Mouse (Mus musculus) right cerebral cortex, postnatal 25 days (tissue): ENCODE data around the gene Pbx4.

ENCODE experiments used
- DNase-seq: peaks from one replicate; pipeline ENCODE4 v3.0.0; 2022

Pbx4 gene

GRCm38 (mm10) chr8:69876097-69876496 lies 43.8 kb downstream of the Pbx4 start:
- no peak for DNase-seq

- DNase-seq, result no peak
These were observed 44.7 kb downstream of the Pbx4 start for GRCm38 (mm10) chr8:69876967-69877366.

- DNase-seq, result no peak
These were observed 45.1 kb downstream of the Pbx4 start for GRCm38 (mm10) chr8:69877396-69877795.

- DNase-seq, result no peak
These were observed 45.7 kb downstream of the Pbx4 start for GRCm38 (mm10) chr8:69877992-69878391.

GRCm38 (mm10) chr8:69879678-69880077 lies 47.4 kb downstream of the Pbx4 start:
- DNase-seq, result no peak

- no peak for DNase-seq
These were observed 48.5 kb downstream of the Pbx4 start for GRCm38 (mm10) chr8:69880841-69881240.

GRCm38 (mm10) chr8:69881261-69881865 lies 49.1 kb downstream of the Pbx4 start:
- no peak for DNase-seq

GRCm38 (mm10) chr8:69882021-69882756 lies 49.9 kb downstream of the Pbx4 start:
- DNase-seq, result peak; percentile 66

GRCm38 (mm10) chr8:69882833-69883600 lies 50.7 kb downstream of the Pbx4 start:
- DNase-seq, result no peak

- no peak for DNase-seq
These were observed 51.9 kb downstream of the Pbx4 start for GRCm38 (mm10) chr8:69884141-69884540.

- DNase-seq, result no peak
These were observed 55.3 kb downstream of the Pbx4 start, which contains the start of gene Cilp2 for GRCm38 (mm10) chr8:69887289-69888243. TSS of gene Cilp2 (minus strand) at chr8:69887687.

GRCm38 (mm10) chr8:69888244-69888866 lies 56.1 kb downstream of the Pbx4 start:
- no peak for DNase-seq

GRCm38 (mm10) chr8:69888902-69889301 lies 56.6 kb downstream of the Pbx4 start:
- no peak for DNase-seq

GRCm38 (mm10) chr8:69890813-69891241 lies 58.5 kb downstream of the Pbx4 start:
- peak; percentile 71 for DNase-seq

GRCm38 (mm10) chr8:69893863-69894262 lies 61.6 kb downstream of the Pbx4 start:
- no peak for DNase-seq

- DNase-seq, result no peak
These were observed 62.6 kb downstream of the Pbx4 start for GRCm38 (mm10) chr8:69894836-69895332.

- DNase-seq, result no peak
These were observed 63.6 kb downstream of the Pbx4 start for GRCm38 (mm10) chr8:69895772-69896451.

GRCm38 (mm10) chr8:69897857-69898256 lies 65.6 kb downstream of the Pbx4 start:
- DNase-seq, result no peak

GRCm38 (mm10) chr8:69899876-69900275 lies 67.6 kb downstream of the Pbx4 start:
- no peak for DNase-seq

- DNase-seq, result no peak
These were observed 68.7 kb downstream of the Pbx4 start for GRCm38 (mm10) chr8:69900895-69901451.
